Mouse (Mus musculus) layer of hippocampus, postnatal 14 days (tissue): ENCODE data around the gene Cbr2. TPM values are rescaled to one million over a fixed set of nuclear protein-coding genes. Genes with fewer than 3 reads are reported as not detected.
A peak's percentile ranks its signal among the peaks of the same experiment; 100 is the strongest.
"Not testable (repeated sequence)": the region's sequence is repeated elsewhere in the genome, so short reads cannot be mapped to it uniquely, and the experiment has no call there.

Experiments
- DNase-seq, 2 experiments: peaks; one replicate each; pipeline ENCODE4 v3.0.0; 2021 to 2022; ENCODE audit warnings: low spot score in 2 of 2, mixed read lengths in 1 of 2
- total RNA-seq, 2 experiments: library from RNA; stranded (reverse); gene quantifications; 2 replicates each; pipeline ENCODE4 v1.2.3; 2021

The Cbr2 gene
- total RNA-seq, 2 experiments from 2014 or later = 2.1 to 2.2 TPM

DNA sequence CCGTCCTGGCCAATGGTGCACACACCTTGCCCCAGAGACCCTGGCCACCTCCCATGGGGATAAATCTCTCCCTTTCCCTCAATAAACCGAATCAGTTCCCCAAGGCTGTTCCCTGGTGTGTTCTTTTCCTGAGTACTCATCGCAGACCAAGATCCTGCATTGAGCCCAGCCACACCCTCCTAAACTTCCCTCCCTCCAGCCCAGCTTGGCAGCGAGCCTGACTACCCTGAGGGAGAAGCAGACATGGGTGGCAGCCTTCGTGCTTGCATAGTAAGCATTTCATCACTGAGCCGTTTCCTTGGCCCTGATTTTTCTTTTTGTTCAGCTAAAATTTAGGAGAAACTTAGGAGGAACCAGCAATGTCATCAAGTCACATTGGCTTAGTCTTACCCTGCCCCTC is 1.6 kb upstream of the Cbr2 start:
- no peak for DNase-seq

DNA sequence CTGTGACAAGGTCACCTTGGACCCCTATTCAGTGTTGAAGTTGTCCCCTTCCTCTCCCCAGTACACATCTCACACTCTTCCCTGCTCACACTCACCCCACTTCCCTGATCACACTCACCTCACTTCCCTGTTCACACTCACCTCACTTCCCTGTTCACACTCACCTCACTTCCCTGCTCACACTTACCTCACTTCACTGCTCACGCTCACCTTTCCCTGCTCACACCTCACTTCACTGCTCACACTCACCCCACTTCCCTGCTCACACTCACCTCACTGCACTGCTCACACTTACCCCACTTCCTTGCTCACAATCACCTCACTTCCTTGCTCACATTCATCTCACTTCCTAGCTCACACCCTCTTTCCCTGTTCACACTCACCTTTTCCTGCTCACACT is 519 bp downstream of the Cbr2 start:
- DNase-seq = no peak

DNA sequence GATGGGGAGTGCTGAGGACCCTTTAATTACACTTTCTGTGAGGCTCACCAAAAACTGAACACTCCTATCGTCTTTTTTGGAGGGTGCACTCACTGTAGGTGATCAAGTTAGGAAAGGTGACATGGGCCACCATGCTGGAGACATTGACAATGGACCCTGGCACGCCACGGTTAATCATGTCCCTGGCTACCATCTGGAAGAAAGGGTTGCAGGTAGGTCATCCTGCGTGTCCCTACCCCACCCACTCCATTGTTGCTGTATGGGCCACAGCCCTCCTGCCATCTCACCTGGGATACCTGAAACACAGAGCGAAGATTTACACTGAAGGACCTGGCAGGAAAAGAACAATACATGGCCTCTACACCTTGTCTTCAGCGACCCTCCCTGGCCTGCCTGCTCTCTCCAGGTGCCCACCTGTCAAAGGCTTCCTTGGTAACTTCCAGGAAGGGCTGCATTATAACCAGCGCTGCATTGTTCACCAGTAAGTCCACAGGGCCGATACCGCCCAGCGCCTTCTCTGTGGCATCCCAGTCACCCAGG is 1.5 kb downstream of the Cbr2 start:
- no peak for DNase-seq

DNA sequence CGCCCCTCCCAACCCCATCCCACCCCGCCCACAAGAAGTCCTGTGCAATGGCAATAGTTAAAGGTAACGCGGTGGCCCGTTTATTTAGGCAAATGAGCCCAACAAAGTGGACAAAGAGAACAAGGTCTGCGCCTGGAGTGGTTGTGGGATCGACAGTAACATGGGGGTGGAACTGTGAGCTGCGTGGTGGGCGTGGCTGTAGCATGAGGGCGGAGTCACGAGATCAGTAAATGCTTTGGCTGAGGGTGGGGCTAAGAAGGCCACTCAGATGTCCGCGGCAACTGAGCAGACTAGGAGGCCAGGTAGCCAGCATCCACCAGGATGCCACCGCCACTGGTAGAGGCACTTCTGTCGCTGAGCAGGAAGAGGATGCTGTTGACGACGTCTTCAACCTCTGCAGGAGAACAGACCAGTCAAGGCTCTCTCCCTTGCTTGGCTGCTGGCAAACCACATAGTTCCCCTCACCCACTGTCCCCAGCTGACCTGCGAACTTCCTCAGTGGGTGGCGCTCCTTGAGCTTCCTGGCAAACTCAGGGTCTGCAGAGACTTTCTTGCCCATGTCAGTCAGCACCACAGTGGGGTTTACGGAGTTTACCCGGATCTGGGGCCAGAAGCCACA is 2.4 kb downstream of the Cbr2 start:
- not testable (repeated sequence) for DNase-seq

DNA sequence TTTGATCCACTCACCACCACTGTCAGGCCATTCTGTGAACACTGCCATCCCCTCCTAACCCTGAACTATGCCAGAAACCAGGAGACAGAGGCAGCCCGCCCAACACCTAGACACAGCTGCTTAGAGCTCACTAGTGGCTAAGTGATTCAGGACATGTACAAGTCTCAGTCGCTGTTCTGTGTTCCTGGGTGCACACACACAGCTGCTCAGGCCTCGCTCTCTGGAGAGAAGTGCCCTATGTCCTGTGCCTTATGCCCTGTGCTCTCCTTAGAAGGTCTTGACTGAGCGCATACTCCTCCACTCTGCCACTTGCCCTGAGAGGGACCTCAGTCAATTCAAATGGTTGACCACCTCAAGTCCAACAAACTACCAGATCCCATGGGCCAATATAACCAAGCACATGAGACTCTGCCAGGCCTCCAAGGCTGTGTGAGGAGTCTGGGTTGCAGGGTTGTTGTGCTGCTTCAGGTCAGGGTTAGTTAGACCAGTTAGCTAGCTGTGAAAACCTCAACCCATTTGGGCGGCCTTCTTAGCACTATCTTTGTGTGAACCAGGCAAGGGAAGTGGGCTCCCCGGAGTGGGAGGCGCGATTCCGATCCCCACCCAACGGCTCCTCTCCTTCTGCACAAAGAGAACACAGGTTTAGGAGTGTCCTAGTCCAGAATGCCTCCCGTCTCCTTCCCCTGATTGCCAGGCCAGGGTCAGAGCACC is 3.2 kb downstream of the Cbr2 start:
- DNase-seq = no peak

DNA sequence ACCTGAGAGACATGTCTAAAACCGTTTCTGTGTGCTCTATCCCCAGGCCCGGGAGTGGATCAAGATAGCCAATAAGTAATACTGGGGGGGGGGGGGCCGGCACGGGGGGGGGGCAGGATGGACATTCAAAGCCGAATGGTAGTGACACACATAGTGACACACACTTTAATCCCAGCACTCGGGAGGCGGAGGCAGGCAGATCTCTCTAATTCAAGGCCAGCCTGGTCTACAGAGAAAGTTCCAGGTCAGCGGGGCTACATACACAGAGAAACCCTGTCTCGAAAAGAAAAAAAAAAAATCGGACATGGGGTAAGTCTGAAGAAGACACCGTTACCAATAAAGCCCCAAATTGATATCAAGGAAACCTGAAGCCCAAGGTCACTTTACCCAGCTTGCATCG is 4.3 kb downstream of the Cbr2 start:
- DNase-seq = no peak

DNA sequence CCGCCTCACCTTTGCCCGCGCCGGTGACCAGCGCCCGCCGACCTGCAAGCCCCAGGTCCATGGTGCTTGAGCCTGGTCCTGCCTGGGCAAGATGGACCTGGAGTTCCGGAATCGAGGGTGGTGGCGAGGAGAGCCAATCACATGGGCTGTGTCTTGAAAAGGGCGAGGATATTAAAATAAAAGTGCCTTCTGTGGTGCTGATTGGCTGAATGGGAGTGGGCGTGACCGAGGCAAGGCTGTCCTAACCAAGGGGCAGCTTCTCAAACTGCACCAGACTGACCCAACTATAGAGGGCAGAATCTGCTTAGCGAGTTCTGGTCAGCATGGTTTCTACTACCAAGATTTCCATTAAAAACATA is 4.8 kb downstream of the Cbr2 start, which contains the start of gene Dcxr:
Gene Dcxr (minus strand): TSS at position 113 of the 359 bp plus-strand sequence.
- DNase-seq = peak; percentile 68 to 86

DNA sequence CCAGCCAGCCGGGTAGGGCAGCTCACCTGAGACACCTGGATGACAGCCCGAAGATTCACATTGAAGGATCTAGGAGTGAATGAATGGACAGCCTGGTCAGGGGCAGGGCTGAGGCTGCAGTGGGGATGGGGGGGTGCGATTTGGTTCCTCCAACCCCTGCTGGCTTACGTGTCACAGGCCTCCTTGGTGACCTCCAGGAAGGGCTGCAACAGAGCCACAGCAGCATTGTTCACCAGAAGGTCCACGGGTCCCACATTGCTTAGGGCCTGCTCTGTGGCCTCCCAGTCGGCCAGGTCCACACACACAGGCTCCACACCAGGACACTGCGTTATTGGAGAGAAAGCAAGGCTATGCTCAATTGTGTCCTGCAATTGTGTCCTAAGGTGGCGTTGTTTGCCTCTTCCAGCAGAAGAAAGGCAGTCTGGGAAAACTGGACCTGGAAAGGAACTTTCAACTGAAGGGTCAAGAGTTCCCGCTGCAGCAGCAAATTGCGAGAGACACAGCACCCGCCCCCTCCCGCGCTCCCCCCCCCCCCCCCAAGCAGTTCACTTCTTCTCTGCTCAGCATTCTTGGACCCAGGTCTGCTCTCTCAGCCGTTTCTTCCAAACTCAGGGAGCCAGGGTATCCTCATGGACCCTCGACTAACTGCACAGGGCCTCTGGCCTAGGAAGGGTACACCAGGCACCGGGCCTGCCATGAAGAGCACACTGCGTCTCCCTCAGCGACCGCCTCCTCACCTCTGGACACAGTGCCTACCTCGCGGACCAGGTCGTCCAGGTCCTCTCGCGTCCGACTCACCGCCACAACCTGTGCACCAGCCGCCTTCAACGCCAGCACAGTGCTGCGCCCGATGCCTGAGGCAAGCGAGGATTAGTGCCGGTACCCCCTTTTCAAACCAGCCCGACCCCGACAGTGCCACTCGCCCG is 5.4 kb downstream of the Cbr2 start:
- no peak for DNase-seq

DNA sequence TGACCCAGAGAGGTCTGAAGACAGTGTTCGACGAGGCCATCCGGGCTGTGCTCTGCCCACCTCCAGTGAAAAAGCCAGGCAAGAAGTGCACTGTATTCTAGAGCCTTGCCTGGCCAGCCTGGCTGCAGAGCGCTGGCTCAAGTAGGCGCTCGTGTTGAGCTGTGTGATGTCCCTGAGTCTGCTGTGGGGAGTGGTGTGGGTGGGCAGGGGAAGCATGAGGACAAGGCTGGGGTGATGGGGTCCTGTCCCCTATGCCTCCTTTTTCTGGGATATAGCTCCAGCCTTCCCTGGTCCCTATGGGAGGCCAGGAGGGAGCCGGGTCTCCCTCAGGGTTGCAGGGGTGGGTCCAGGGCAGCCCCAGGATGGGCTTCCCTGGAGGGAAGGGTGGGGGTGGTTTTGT is 8.4 kb downstream of the Cbr2 start:
- DNase-seq = no peak

DNA sequence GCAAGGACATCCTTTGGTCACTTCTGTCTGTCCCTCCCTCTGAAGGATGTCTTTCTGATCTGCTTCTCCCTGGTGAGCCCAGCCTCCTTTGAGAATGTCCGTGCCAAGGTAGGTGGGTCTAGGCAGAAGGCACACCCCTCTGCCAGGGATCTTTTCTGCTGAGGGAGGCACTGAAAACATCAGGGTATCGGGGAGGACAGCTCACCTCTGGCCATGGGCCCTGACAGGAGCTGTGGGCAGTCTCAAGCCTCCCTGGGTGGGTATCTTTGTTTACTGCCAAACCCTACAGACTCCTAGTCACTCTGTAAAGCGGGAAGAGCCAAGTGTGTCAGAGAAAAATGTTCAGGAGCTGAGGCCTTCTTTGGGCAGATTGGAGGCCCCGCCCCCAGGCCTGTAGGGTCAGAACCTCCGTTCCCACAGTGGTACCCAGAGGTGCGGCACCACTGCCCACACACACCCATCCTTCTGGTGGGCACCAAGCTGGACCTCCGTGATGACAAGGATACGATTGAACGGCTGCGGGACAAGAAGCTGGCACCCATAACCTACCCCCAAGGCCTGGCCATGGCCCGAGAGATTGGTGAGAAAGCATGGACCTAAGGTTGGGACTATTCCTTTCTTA is 9.0 kb downstream of the Cbr2 start:
- DNase-seq = no peak

DNA sequence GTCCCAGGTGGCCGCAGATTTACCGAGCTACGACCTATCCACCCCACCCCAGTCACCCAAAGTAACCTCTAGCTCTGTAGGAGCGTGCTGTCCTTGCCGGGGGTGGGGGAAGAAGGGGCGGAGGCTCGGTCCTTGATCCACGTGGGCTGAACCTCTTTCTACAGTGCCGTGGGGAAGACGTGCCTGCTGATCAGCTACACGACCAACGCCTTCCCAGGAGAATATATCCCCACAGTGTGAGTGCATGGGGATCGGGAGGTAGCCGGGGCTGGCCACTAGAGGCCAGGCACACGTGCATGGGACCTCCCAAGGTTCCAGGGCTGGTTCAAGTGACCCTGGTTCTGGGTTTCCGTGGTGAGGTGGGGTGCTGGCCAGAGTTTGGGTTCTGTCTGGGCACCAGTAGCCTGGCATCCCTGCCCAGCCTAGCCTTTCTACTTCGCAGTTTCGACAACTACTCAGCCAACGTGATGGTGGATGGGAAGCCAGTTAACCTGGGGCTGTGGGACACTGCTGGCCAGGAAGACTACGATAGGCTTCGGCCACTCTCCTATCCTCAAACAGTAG is 9.8 kb downstream of the Cbr2 start:
- DNase-seq = no peak

DNA sequence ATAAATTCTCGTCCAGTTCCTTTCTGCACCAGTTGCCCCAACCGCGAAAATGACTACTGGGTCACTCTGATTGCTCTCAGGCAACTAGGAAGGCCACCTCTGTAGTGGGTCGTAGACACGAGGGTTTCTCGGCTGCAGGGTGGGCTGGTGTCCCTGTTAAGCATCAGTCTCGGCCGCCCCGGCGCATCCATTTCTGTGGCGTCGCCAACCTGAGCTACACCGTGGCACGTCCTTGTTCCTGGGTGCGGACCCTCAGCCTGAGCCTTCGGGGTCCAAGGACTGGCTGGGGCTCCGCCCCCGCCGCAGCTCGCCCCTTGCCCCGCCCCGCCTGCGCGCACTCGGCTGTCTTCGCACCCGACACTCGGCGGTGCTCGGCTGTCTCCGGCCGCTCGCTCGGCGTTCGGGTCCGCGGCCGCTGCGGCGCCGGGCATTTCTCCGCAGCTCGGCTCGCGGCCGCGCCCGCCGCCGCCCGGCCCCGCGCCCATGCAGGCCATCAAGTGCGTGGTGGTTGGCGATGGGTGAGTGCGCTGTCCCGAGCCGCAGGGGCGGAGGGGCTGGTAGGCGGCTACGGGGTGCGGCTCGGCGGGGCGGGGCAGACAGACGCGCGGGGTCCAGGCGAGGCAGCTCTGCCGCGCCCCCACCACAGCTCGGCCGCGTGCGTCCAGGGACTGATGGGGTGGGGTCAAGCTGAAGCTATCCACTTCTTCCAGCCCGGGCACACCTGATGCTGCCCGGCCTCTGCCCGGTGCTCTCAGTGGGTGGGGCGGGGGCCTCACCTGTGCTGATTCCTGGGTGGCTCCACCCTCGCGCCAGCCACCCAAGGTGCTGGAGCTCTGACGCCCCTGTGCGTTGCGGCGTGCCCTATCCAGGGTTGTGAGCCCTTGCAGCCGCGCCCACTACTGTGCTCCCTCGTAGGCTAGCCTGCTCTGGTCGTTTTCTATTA is 10.5 kb downstream of the Cbr2 start, which contains the start of gene Rac3:
Gene Rac3 (plus strand): TSS at position 347 of the 943 bp plus-strand sequence.
- peak; percentile 70 for DNase-seq

DNA sequence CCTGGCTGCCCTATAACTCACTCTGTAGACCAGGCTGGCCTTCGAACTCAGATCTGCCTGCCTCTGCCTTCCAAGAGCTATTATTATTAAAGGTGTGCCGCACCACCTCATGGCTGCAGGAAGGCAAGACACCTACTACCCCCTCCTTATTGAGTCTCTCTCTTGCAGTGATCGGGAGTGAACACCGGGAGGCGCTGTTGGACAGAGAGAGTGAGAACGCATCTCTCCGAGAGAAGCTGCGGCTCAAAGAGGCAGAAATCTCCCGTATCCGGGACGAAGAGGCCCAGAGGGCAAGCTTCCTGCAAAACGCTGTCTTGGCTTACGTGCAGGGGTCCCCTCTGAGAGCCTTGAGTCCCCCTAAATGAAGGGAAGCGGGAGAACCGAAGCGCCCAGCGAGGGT is 11.5 kb downstream of the Cbr2 start:
- peak; percentile 91 to 94 for DNase-seq

DNA sequence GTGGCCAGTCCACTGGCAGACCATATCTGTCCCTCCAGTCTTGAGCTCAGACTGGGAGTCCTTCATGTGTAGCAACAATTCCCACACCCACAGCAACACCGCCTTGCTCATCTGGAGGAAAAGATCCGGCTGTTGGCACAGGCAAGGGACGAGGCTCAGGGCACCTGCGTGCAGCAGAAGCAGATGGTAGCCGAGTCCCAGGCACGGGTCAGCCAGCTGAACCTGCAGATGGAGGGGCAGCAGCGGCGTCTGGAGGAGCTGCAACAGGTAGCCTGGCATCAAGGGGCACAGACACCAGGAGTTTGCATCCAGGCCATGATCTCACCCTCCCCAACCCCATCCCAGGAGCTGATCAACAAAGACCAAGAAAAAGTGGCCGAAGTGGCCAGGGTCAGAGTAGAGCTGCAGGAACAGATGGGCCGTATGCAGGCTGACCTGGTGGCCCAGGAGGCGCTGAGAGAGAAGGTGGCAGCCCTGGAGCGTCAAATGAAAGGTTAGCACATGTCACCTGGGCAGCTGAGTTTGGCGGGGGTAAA is 12.0 kb downstream of the Cbr2 start:
- no peak for DNase-seq

DNA sequence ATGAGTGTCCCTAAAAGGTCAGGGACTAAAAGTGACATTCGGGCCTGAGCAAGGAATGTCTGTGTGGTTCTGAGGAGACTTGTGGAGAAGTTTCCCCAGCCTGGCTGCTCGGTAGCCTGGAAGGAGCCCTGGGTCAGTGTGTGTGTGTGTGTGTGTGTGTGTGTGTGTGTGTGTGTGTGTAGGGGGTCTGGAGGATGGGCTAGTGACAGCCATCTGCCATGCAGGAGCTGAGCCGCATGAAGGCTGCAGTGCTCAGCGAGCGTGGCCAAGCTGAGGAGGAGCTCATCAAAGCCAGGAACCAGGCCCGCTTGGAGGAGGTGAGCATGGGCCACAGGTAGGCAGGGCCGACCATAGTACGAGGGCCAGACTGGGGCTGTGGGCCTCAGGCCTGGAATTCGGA is 12.7 kb downstream of the Cbr2 start:
- DNase-seq = no peak

DNA sequence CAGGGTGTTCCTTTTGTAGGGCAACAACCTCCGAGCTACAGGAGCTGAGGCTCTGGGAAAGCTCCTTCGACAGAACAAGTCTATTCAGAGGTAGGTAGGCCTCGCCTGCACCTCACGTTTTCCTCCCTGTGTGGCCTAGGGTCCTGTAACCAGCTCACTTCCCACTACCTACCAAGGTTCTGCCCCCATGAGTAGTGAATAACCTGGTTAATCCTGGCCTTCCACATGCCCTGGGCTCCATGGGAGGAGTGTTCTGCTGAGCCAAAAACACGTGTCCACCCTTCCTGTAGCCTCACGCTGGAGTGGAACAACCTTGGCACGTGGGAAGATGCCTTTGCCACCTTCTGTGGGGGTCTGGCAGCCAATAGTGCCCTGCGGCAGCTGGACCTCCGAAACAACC is 16.8 kb downstream of the Cbr2 start:
- no peak for DNase-seq

DNA sequence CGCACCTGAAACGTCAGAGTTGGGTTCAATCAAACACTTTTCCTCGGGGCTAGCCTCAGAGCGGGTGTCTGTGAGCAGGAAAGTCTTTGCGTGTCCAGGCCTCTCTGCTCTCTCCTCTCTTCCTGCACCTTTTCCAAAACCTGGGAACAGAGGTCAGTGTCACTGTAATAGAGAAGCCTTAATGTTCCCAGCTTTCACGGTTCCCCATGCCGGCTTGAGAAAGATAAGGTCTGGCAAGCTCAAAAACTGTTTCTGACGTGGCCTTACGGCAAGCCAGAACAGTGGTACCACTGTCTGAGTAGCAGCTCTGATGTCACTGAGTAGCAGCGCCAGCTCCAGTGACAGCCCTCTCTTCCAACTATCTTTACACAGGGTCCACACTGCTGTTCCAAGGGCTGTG is 17.4 kb downstream of the Cbr2 start:
- DNase-seq = no peak

DNA sequence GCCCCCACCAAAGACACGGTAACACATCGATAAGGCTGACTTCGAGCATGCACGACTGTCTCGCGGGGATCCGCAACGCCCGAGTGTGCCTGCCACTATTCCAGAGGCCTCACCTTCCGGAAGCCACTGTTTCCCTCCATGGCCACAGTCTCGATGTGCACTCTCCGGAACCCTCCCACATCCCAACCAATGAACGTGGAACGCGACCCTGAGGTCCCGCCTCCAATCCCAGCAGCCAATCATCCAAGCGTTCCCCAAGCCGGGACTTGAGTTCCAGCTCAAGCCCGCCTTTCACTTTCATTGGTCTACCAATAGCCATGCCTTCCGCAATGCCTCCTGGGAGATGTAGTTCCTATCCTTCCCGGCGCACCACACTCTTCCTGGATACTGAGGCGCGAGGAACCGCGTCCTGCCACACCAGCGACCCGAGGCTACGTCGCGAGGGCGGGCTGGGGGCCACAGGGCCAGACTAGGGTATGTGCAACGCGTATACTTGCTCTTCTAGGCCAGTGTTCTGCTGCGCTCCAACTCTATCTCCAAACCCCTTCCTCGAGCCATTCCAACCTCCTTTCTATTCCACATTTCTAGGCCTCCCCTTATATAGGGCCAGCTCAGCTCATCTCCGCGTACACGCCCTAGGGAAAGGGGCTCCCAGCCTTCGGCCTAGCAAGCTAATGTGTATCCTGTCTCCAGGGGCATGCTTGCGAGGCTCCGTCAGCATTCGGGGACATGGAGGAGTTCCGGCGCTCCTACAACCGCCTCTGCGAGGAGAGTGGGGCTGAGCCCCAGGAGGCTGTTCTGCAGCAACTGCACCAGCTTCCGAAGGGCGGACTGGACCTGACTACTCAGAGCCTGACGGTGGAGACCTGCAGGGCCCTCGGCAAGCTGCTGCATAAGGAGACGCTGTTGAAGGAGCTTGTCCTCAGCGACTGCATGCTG is 18.1 kb downstream of the Cbr2 start, which contains the start of the genes Cenpx and Lrrc45:
Gene Cenpx (minus strand): TSS at position 159 of the 939 bp plus-strand sequence.
Gene Lrrc45 (plus strand): TSS at position 346 of the 939 bp plus-strand sequence.
- DNase-seq = peak; percentile 95 to 99
